Mouse (Mus musculus) CH12.LX (cell line): ENCODE data around the gene Grm2. TPM values are rescaled to one million over a fixed set of nuclear protein-coding genes. Genes with fewer than 3 reads are reported as not detected.
"Not testable (repeated sequence)": the region's sequence is repeated elsewhere in the genome, so short reads cannot be mapped to it uniquely, and the experiment has no call there.

Source experiments
- DNase-seq: peaks from one replicate; pipeline ENCODE4 v3.0.0-alpha.2; 2013; ENCODE audit errors: extremely low read depth
- H3K27ac ChIP-seq: 2 replicates; pipeline ENCODE4 v1.5.1; 2012; ENCODE audit warnings: low read depth, mild to moderate bottlenecking, control low read depth, moderate library complexity; ENCODE audit not compliant: insufficient read depth
- H3K27me3 ChIP-seq: replicated peaks from 2 replicates; pipeline ENCODE3; 2012; ENCODE audit warnings: inconsistent platforms
- H3K36me3 ChIP-seq, 2 experiments: replicated peaks in 1 of 2; 2 replicates each; pipeline versions ENCODE3 to v1.6.1; 2012; ENCODE audit warnings: inconsistent platforms in 1 of 2, low read length in 1 of 2, mild to moderate bottlenecking in 1 of 2, mixed read lengths in 1 of 2, moderate library complexity in 1 of 2; ENCODE audit not compliant: control insufficient read depth in 1 of 2, insufficient read depth in 1 of 2
- H3K4me1 ChIP-seq, 2 experiments: 2 replicates each; pipeline ENCODE4 v1.6.1; 2012; ENCODE audit warnings: inconsistent platforms in 1 of 2, moderate library complexity in 1 of 2; ENCODE audit not compliant: insufficient read depth in 2 of 2, control insufficient read depth in 1 of 2
- H3K4me2 ChIP-seq: 2 replicates; pipeline ENCODE4 v1.6.1; 2012; ENCODE audit warnings: low read depth, mild to moderate bottlenecking, control low read depth; ENCODE audit not compliant: poor library complexity, insufficient read depth, severe bottlenecking
- H3K4me3 ChIP-seq, 3 experiments: fragments of 150-350 bp in 1 of 3; sonication (generic) in 1 of 3; replicated peaks in 1 of 3; 2 replicates each; pipeline versions ENCODE3 to v1.5.1; 2011 to 2012; ENCODE audit warnings: low read depth in 2 of 3, low read length in 2 of 3, mild to moderate bottlenecking in 2 of 3, moderate library complexity in 2 of 3, control low read depth in 1 of 3, improper control_type of control experiment in 1 of 3, inconsistent platforms in 1 of 3, mixed read lengths in 1 of 3; ENCODE audit not compliant: poor library complexity in 1 of 3
- H3K79me2 ChIP-seq: replicated peaks from 2 replicates; pipeline ENCODE4 v1.6.1; 2012; ENCODE audit warnings: mild to moderate bottlenecking, moderate library complexity; ENCODE audit not compliant: control insufficient read depth, poor library complexity, insufficient read depth, severe bottlenecking; ENCODE audit errors: extremely low read depth
- H3K9ac ChIP-seq: 2 replicates; pipeline ENCODE4 v1.6.1; 2012; ENCODE audit warnings: low read depth, mild to moderate bottlenecking, control low read depth, moderate library complexity; ENCODE audit not compliant: insufficient read depth
- H3K9me3 ChIP-seq: replicated peaks from 2 replicates; pipeline ENCODE3; 2012; ENCODE audit warnings: low read length, inconsistent platforms, mixed read lengths
- CHD1 ChIP-seq: IDR thresholded peaks from 2 replicates; pipeline ENCODE4 v1.6.1; 2012; ENCODE audit warnings: low read depth, low read length, improper control_type of control experiment, inconsistent platforms
- ELF1 ChIP-seq: IDR thresholded peaks from 2 replicates; pipeline ENCODE4 v1.6.1; 2014; ENCODE audit warnings: low read depth, mild to moderate bottlenecking, inconsistent platforms, low read length, improper control_type of control experiment
- EP300 ChIP-seq: IDR thresholded peaks from 2 replicates; pipeline ENCODE4 v1.6.1; 2011; ENCODE audit warnings: low read length, improper control_type of control experiment
- ETS1 ChIP-seq: conservative IDR thresholded peaks from 2 replicates; pipeline ENCODE4 v1.6.1; 2012; ENCODE audit warnings: low read depth, mild to moderate bottlenecking, inconsistent platforms, low read length, improper control_type of control experiment, moderate library complexity
- HCFC1 ChIP-seq: IDR thresholded peaks from 2 replicates; pipeline ENCODE4 v1.6.1; 2012; ENCODE audit warnings: low read depth, mild to moderate bottlenecking, inconsistent platforms, low read length, improper control_type of control experiment
- IRF4 ChIP-seq: IDR thresholded peaks from 2 replicates; pipeline ENCODE4 v1.6.1; 2014; ENCODE audit warnings: low read depth, mild to moderate bottlenecking, inconsistent platforms, low read length, improper control_type of control experiment
- JUN ChIP-seq: IDR thresholded peaks from 2 replicates; pipeline ENCODE4 v1.6.1; 2011; ENCODE audit warnings: low read depth, mild to moderate bottlenecking, low read length, improper control_type of control experiment, moderate library complexity; ENCODE audit not compliant: insufficient read depth
- JUND ChIP-seq: conservative IDR thresholded peaks from 2 replicates; pipeline ENCODE4 v1.6.1; 2011; ENCODE audit warnings: low read depth, low read length, improper control_type of control experiment
- MAZ ChIP-seq: IDR thresholded peaks from 2 replicates; pipeline ENCODE4 v1.6.1; 2012; ENCODE audit warnings: low read depth, mild to moderate bottlenecking, inconsistent platforms, low read length, improper control_type of control experiment, moderate library complexity
- MYC ChIP-seq: IDR thresholded peaks from 2 replicates; pipeline ENCODE4 v1.6.1; 2011; ENCODE audit warnings: low read depth, mild to moderate bottlenecking, improper control_type of control experiment, low read length
- NRF1 ChIP-seq: IDR thresholded peaks from 2 replicates; pipeline ENCODE4 v1.6.1; 2014; ENCODE audit warnings: low read depth, mild to moderate bottlenecking, inconsistent platforms, low read length, improper control_type of control experiment, moderate library complexity
- POLR2A ChIP-seq: IDR thresholded peaks from 2 replicates; pipeline ENCODE4 v1.6.1; 2011; ENCODE audit warnings: low read depth, mild to moderate bottlenecking, improper control_type of control experiment, low read length
- RCOR1 ChIP-seq: conservative IDR thresholded peaks from 2 replicates; pipeline ENCODE4 v1.6.1; 2012; ENCODE audit warnings: low read depth, mild to moderate bottlenecking, inconsistent platforms, low read length, improper control_type of control experiment
- UBTF ChIP-seq: IDR thresholded peaks from 2 replicates; pipeline ENCODE4 v1.6.1; 2012; ENCODE audit warnings: low read depth, mild to moderate bottlenecking, inconsistent platforms, low read length, improper control_type of control experiment, moderate library complexity
- USF1 ChIP-seq: IDR thresholded peaks from 2 replicates; pipeline ENCODE4 v1.6.1; 2014; ENCODE audit warnings: low read depth, mild to moderate bottlenecking, inconsistent platforms, low read length, improper control_type of control experiment
- USF2 ChIP-seq: conservative IDR thresholded peaks from 2 replicates; pipeline ENCODE4 v1.6.1; 2011; ENCODE audit warnings: low read depth, low read length, improper control_type of control experiment
- ZKSCAN1 ChIP-seq: IDR thresholded peaks from 2 replicates; pipeline ENCODE4 v1.6.1; 2012; ENCODE audit warnings: low read depth, inconsistent platforms, low read length, improper control_type of control experiment, borderline replicate concordance
- dilution Hi-C: fragments of 300-500 bp; cut with MboI; formaldehyde crosslinking; loops from 2 replicates; pipeline ENCODE4 v1.14.3; 2020; ENCODE audit warnings: low sequenced_read_pairs; ENCODE audit not compliant: extremely low pct_unique_long_range_greater_than_20kb, extremely low pct_ligation_motif_present
- in situ Hi-C: fragments of 300-500 bp; cut with MboI; formaldehyde crosslinking; loops from 3 replicates; pipeline ENCODE4 v1.14.3; 2019; ENCODE audit warnings: low sequenced_read_pairs, low pct_ligation_motif_present, low pct_unique_long_range_greater_than_20kb, mixed read lengths
- polyA plus RNA-seq: library from polyadenylated mRNA; unstranded; fragments of >175 nt; gene quantifications from 2 replicates; pipeline ENCODE4 v1.2.1, GENCODE M21; 2012; ENCODE audit warnings: low read depth; ENCODE audit not compliant: insufficient read length
- total RNA-seq, 2 experiments: library from RNA; depleted of rRNA; stranded (reverse); fragments of 300-350 nt in 1 of 2; fragments of >200 nt in 1 of 2; gene quantifications; 2 replicates each; pipeline ENCODE4 v1.2.3; 2012 to 2014

Grm2 gene
- total and polyA plus RNA-seq, 3 experiments: not detected

DNA sequence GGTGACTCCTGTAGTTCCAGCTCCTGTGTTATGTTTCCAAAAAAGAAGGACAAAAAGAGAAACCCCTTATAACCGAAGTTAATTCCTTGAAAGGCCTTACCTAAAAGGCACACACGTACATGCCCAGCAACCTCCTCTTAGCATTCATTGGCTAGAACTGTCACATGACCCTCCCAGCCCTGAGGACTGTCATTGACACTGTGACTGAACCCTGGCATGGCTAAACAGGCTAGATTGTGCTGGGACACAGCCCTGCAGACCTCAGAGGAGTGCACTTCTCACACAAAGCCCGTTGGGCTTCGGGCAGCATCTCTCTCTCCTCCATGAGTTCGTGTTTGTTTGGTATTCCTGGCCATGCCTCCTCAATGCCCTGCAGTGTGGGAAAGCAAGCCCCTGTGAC lies 23.7 kb downstream of the Grm2 start:
- Histone ChIP-seq H3K9ac (no peak overlapping the region), H3K27ac (no peak overlapping the region), H3K36me3 (no peaks in the 10 kb centered on the region), H3K9me3 (no peaks in the 10 kb centered on the region), H3K79me2 (no peaks in the 10 kb centered on the region), H3K4me1 (no peaks in the 10 kb centered on the region), H3K4me3 (no peak overlapping the region), H3K27me3 (peaks cover 71% of the 10 kb centered on the region), H3K4me2 (no peak overlapping the region)
- in situ Hi-C loops: no loop called here
- no peak for DNase-seq
- dilution Hi-C loops: no loop called here
- no peak for TF ChIP-seq EP300
- no peak for TF ChIP-seq HCFC1
- TF ChIP-seq USF2: peak; percentile 36; the same call in 1 of the 2 replicates
- no peak for TF ChIP-seq POLR2A
- TF ChIP-seq ELF1: no peak
- no peak for TF ChIP-seq ETS1
- TF ChIP-seq CHD1: no peak
- no peak for TF ChIP-seq MAZ
- no peak for TF ChIP-seq ZKSCAN1
- TF ChIP-seq JUN: no peak
- no peak for TF ChIP-seq IRF4
- TF ChIP-seq NRF1: no peak
- no peak for TF ChIP-seq JUND
- TF ChIP-seq MYC: no peak
- TF ChIP-seq USF1: peak; percentile 62
- TF ChIP-seq RCOR1: no peak
- TF ChIP-seq UBTF: no peak

- H3K9me3 ChIP-seq, dilution Hi-C loops, DNase-seq, H3K4me2 ChIP-seq, H3K36me3 ChIP-seq, in situ Hi-C loops, H3K4me1 ChIP-seq, H3K27ac ChIP-seq, H3K4me3 ChIP-seq, H3K9ac ChIP-seq, H3K79me2 ChIP-seq: not testable (repeated sequence)
- H3K27me3 ChIP-seq: peaks cover 73% of the 10 kb centered on the region
Measured at GRCm38 (mm10) chr9:106627796-106628195, 28.1 kb downstream of the Grm2 start.
